Mouse (Mus musculus): Measurements from ENCODE around the gene Bricd5. TPM values are rescaled to one million over a fixed set of nuclear protein-coding genes. Genes with fewer than 3 reads are reported as not detected.

The Bricd5 gene
- polyA plus RNA-seq, 1 experiment from 2014 or later, result 0.46 TPM

GRCm38 (mm10) chr17:24477985-24478600 lies 4.4 kb downstream of the Bricd5 start:
- Histone ChIP-seq H3K27ac (ENCODE audit: low read length) (peak overlapping the region; percentile 96; the same call in 1 of the 2 replicates), H3K9me3 (replicated peaks; ENCODE audit: control insufficient read depth, low read length) (no peaks in the 10 kb centered on the region), H3K9ac (ENCODE audit: low read length) (peak overlapping the region; percentile 95), H3K36me3 (ENCODE audit: control insufficient read depth, insufficient read depth, low read length) (peaks cover 15% of the 10 kb centered on the region; the same call in 1 of the 2 replicates), H3K4me3 (replicated peaks; ENCODE audit: low read length) (peak overlapping the region; percentile 86), H3K27me3 (ENCODE audit: control insufficient read depth, insufficient read depth, low read length) (no peaks in the 10 kb centered on the region), H3K4me1 (ENCODE audit: control insufficient read depth, insufficient read depth, low read length) (peaks cover 16% of the 10 kb centered on the region), H3K4me2 (ENCODE audit: low read depth, low read length) (peak overlapping the region; percentile 58)
- WGBS, result 38% methylated on average over 11 of the region's 11 CpGs
- ATAC-seq (ENCODE audit: insufficient read depth, low FRiP score), result no peak

GRCm38 (mm10) chr17:24478663-24479380 lies 5.1 kb downstream of the Bricd5 start, which contains the start of gene Mlst8:
Mlst8 (minus strand) TSS chr17:24479078.
- H3K4me2 ChIP-seq (ENCODE audit: low read depth, low read length), result peak within 1 kb of the TSS; percentile 58
- no peaks in the 10 kb centered on the region for H3K9me3 ChIP-seq (replicated peaks; ENCODE audit: control insufficient read depth, low read length)
- peaks cover 13% of the 10 kb centered on the region for H3K4me1 ChIP-seq (ENCODE audit: control insufficient read depth, insufficient read depth, low read length)
- under 1% methylated on average over 48 of the region's 48 CpGs for WGBS
- peak within 1 kb of the TSS; percentile 86 for H3K4me3 ChIP-seq (replicated peaks; ENCODE audit: low read length)
- peak within 1 kb of the TSS; percentile 96 for H3K27ac ChIP-seq (ENCODE audit: low read length)
- peak; percentile 93 for ATAC-seq (ENCODE audit: insufficient read depth, low FRiP score)
- H3K27me3 ChIP-seq (ENCODE audit: control insufficient read depth, insufficient read depth, low read length), result no peaks in the 10 kb centered on the region
- H3K36me3 ChIP-seq (ENCODE audit: control insufficient read depth, insufficient read depth, low read length), result peaks cover 15% of the 10 kb centered on the region; the same call in 1 of the 2 replicates
- H3K9ac ChIP-seq (ENCODE audit: low read length), result peak within 1 kb of the TSS; percentile 95

- H3K9me3 ChIP-seq (replicated peaks; ENCODE audit: control insufficient read depth, low read length), result no peaks in the 10 kb centered on the region
- no peak overlapping the region for H3K9ac ChIP-seq (ENCODE audit: low read length)
- no peak overlapping the region for H3K27ac ChIP-seq (ENCODE audit: low read length)
- no peaks in the 10 kb centered on the region for H3K27me3 ChIP-seq (ENCODE audit: control insufficient read depth, insufficient read depth, low read length)
- peak overlapping the region; percentile 47 for H3K4me2 ChIP-seq (ENCODE audit: low read depth, low read length)
- 15% methylated on average over 1 of the region's 1 CpGs for WGBS
- peaks cover 15% of the 10 kb centered on the region; the same call in 1 of the 2 replicates for H3K36me3 ChIP-seq (ENCODE audit: control insufficient read depth, insufficient read depth, low read length)
- peaks cover 10% of the 10 kb centered on the region for H3K4me1 ChIP-seq (ENCODE audit: control insufficient read depth, insufficient read depth, low read length)
- no peak for ATAC-seq (ENCODE audit: insufficient read depth, low FRiP score)
- H3K4me3 ChIP-seq (replicated peaks; ENCODE audit: low read length), result peak overlapping the region; percentile 86
Measured at GRCm38 (mm10) chr17:24479431-24479830, 5.7 kb downstream of the Bricd5 start.

- ATAC-seq (ENCODE audit: insufficient read depth, low FRiP score), result no peak
Measured at GRCm38 (mm10) chr17:24480201-24480826, 6.6 kb downstream of the Bricd5 start.

GRCm38 (mm10) chr17:24481027-24481815 lies 7.5 kb downstream of the Bricd5 start:
- WGBS, result 91% methylated on average over 20 of the region's 20 CpGs
- no peaks in the 10 kb centered on the region for H3K9me3 ChIP-seq (replicated peaks; ENCODE audit: control insufficient read depth, low read length)
- H3K9ac ChIP-seq (ENCODE audit: low read length), result no peak overlapping the region
- H3K36me3 ChIP-seq (ENCODE audit: control insufficient read depth, insufficient read depth, low read length), result peaks cover under 1% of the 10 kb centered on the region; the same call in 1 of the 2 replicates
- no peak overlapping the region for H3K27ac ChIP-seq (ENCODE audit: low read length)
- no peak overlapping the region for H3K4me2 ChIP-seq (ENCODE audit: low read depth, low read length)
- no peak overlapping the region for H3K4me3 ChIP-seq (replicated peaks; ENCODE audit: low read length)
- H3K4me1 ChIP-seq (ENCODE audit: control insufficient read depth, insufficient read depth, low read length), result peaks cover 10% of the 10 kb centered on the region
- no peak for ATAC-seq (ENCODE audit: insufficient read depth, low FRiP score)
- H3K27me3 ChIP-seq (ENCODE audit: control insufficient read depth, insufficient read depth, low read length), result no peaks in the 10 kb centered on the region

More at GRCm38 (mm10) chr17:24480201-24480826, 6.6 kb downstream of the Bricd5 start:
- no peaks in the 10 kb centered on the region for H3K27me3 ChIP-seq (ENCODE audit: control insufficient read depth, insufficient read depth, low read length)
- WGBS, result 45% methylated on average over 3 of the region's 3 CpGs
- H3K4me2 ChIP-seq (ENCODE audit: low read depth, low read length), result no peak overlapping the region
- peak overlapping the region; percentile 68 for H3K27ac ChIP-seq (ENCODE audit: low read length)
- peaks cover 10% of the 10 kb centered on the region for H3K4me1 ChIP-seq (ENCODE audit: control insufficient read depth, insufficient read depth, low read length)
- no peak overlapping the region for H3K4me3 ChIP-seq (replicated peaks; ENCODE audit: low read length)
- H3K36me3 ChIP-seq (ENCODE audit: control insufficient read depth, insufficient read depth, low read length), result peaks cover 10% of the 10 kb centered on the region; the same call in 1 of the 2 replicates
- H3K9me3 ChIP-seq (replicated peaks; ENCODE audit: control insufficient read depth, low read length), result no peaks in the 10 kb centered on the region
- peak overlapping the region; percentile 37; the same call in 1 of the 2 replicates for H3K9ac ChIP-seq (ENCODE audit: low read length)

GRCm38 (mm10) chr17:24483495-24483894 lies 9.8 kb downstream of the Bricd5 start:
- no peaks in the 10 kb centered on the region for H3K9me3 ChIP-seq (replicated peaks; ENCODE audit: control insufficient read depth, low read length)
- no peak overlapping the region for H3K27ac ChIP-seq (ENCODE audit: low read length)
- H3K4me3 ChIP-seq (replicated peaks; ENCODE audit: low read length), result no peak overlapping the region
- peaks cover 6% of the 10 kb centered on the region; the same call in 1 of the 2 replicates for H3K4me1 ChIP-seq (ENCODE audit: control insufficient read depth, insufficient read depth, low read length)
- H3K36me3 ChIP-seq (ENCODE audit: control insufficient read depth, insufficient read depth, low read length), result no peaks in the 10 kb centered on the region
- H3K9ac ChIP-seq (ENCODE audit: low read length), result no peak overlapping the region
- H3K27me3 ChIP-seq (ENCODE audit: control insufficient read depth, insufficient read depth, low read length), result peaks cover 12% of the 10 kb centered on the region
- 91% methylated on average over 3 of the region's 3 CpGs for WGBS
- no peak overlapping the region for H3K4me2 ChIP-seq (ENCODE audit: low read depth, low read length)
- no peak for ATAC-seq (ENCODE audit: insufficient read depth, low FRiP score)

- Histone ChIP-seq H3K4me3 (replicated peaks; ENCODE audit: low read length) (no peak overlapping the region), H3K27ac (ENCODE audit: low read length) (no peak overlapping the region), H3K9me3 (replicated peaks; ENCODE audit: control insufficient read depth, low read length) (no peaks in the 10 kb centered on the region), H3K9ac (ENCODE audit: low read length) (no peak overlapping the region), H3K4me1 (ENCODE audit: control insufficient read depth, insufficient read depth, low read length) (peaks cover 14% of the 10 kb centered on the region), H3K27me3 (ENCODE audit: control insufficient read depth, insufficient read depth, low read length) (peaks cover 17% of the 10 kb centered on the region), H3K4me2 (ENCODE audit: low read depth, low read length) (no peak overlapping the region), H3K36me3 (ENCODE audit: control insufficient read depth, insufficient read depth, low read length) (no peaks in the 10 kb centered on the region)
- 45% methylated on average over 11 of the region's 11 CpGs for WGBS
- ATAC-seq (ENCODE audit: insufficient read depth, low FRiP score), result no peak
Measured at GRCm38 (mm10) chr17:24485090-24485860, 11.6 kb downstream of the Bricd5 start.

- no peak within 1 kb of the TSS for H3K27ac ChIP-seq (ENCODE audit: low read length)
- no peaks in the 10 kb centered on the region for H3K36me3 ChIP-seq (ENCODE audit: control insufficient read depth, insufficient read depth, low read length)
- H3K4me3 ChIP-seq (replicated peaks; ENCODE audit: low read length), result peak within 1 kb of the TSS; percentile 71
- H3K4me1 ChIP-seq (ENCODE audit: control insufficient read depth, insufficient read depth, low read length), result peaks cover 10% of the 10 kb centered on the region
- peak within 1 kb of the TSS; percentile 100 for H3K4me2 ChIP-seq (ENCODE audit: low read depth, low read length)
- H3K27me3 ChIP-seq (ENCODE audit: control insufficient read depth, insufficient read depth, low read length), result peaks cover 20% of the 10 kb centered on the region
- peak; percentile 48 for ATAC-seq (ENCODE audit: insufficient read depth, low FRiP score)
- H3K9ac ChIP-seq (ENCODE audit: low read length), result peak within 1 kb of the TSS; percentile 81
- no peaks in the 10 kb centered on the region for H3K9me3 ChIP-seq (replicated peaks; ENCODE audit: control insufficient read depth, low read length)
- under 1% methylated on average over 45 of the region's 45 CpGs for WGBS
Measured at GRCm38 (mm10) chr17:24488186-24488661, 14.5 kb downstream of the Bricd5 start, which contains the start of gene Caskin1. Caskin1 (plus strand) TSS chr17:24488601.

Data from stomach, embryonic 16.5 days (tissue).